Mouse (Mus musculus) heart, postnatal 14 days (tissue): ENCODE data around the gene Egflam. TPM values are rescaled to one million over a fixed set of nuclear protein-coding genes. Genes with fewer than 3 reads are reported as not detected.
A peak's percentile ranks its signal among the peaks of the same experiment; 100 is the strongest.

ENCODE experiments used
- DNase-seq, 2 experiments: peaks; one replicate each; pipeline ENCODE4 v3.0.0; 2021 to 2022
- intact Hi-C: fragments of 180-260 bp; cut with DNase I; formaldehyde crosslinking; loops from one replicate; pipeline ENCODE4 v1.15.1; 2025
- total RNA-seq, 2 experiments: library from RNA; stranded (reverse); gene quantifications; 2 replicates each; pipeline ENCODE4 v1.2.3; 2021

The Egflam gene
- total RNA-seq, 2 experiments from 2014 or later: 10.4 to 11.3 TPM

DNA sequence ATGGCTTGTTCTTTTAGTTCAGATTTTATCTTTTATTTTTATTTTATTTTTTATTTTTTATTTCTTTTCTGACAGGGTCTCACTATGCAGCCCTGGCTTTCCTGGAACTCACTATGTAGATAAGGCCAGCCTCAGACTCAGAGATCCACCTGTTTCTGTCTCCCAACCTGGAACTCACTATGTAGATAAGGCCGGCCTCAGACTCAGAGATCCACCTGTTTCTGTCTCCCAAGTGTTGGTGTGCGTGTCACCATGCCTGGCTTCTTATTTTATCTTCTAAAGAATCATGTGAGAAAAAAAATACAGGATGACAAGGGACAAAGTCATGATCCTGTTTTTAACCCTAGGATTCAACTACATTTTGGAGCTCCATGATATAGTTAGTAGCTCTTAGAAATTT, 205.6 kb downstream of the Egflam start:
- intact Hi-C loops: no loop called here
- DNase-seq: no peak

DNA sequence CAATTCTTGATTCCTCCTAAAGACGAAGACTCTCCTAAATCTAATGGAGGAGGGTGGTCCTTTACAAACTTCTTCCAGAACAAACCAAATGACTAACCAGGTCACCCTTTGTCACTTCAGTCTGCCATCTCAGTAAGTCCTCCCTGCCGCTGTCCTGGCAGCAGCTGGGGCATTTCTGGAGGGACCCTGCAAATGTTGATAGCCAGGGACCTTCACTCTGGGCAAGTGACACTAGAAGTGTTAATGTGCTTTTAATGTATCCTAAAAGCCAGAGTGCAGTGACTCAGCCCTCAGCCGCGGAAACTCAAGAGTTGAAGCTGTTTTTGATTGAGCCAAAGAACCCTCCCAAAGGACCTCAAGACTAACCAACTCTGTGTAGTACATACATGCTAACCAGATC, 207.1 kb downstream of the Egflam start:
- intact Hi-C loops: no loop called here

DNA sequence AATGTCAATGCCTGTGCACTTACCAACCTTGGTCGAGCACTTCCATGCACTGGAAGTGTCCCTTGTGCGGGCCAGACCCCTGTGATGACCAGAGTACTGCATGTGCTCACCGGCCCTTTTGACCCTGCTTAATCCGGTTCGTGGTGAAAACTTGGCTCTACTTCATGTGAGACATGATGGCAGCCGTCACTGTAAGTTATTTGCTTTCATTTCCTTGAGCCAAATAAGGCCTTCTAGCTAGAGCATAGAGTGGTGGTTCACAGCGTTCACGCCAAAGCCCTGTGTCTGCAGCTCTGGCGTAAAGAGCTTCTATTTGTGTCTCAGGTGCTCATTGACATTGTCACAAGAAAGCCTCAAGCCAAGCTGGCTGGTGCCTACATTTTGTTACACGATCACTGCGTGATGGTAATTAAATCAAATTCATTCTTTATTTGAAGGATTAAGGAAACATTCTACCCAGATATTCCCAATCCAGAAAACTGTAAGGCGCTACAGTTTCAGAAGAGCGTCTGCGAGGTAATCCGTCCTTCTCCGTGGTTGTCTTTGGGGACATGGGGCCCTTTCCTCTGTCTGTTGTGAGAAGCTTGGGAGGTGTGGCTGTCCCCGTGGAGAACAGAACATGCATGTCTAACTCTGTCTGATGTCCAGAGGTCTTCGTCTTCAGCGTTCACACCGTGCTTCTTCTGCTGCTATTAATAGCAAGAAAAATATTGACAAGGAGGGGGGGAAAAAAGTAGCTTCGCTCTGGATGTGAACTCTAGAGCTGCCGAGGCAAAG, 208.3 kb downstream of the Egflam start:
- intact Hi-C loops: no loop called here
- DNase-seq: peak in 1 of 2 experiments; percentile 51

More for the DNA sequence above, 207.1 kb downstream of the Egflam start:
- DNase-seq: no peak

DNA sequence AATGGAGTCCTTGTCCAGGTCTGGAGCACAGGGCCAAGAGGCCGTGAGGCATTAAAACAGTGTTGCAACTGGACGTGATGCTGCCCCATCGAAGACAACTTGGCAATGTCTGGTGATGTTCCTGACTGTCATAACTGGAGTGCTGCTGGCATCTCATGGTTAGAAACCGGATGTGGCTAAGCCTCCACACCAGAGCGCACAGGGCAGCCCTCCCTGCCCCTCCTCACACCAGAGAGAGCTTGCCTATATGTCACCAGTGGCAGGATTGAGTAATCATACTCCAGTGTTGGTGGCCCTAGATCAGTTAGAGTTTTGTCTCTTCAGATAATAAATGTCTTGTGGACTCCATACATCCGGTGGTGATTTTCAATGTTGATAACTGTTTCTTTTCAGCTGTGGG, 210.5 kb downstream of the Egflam start:
- intact Hi-C loops: no loop called here

DNA sequence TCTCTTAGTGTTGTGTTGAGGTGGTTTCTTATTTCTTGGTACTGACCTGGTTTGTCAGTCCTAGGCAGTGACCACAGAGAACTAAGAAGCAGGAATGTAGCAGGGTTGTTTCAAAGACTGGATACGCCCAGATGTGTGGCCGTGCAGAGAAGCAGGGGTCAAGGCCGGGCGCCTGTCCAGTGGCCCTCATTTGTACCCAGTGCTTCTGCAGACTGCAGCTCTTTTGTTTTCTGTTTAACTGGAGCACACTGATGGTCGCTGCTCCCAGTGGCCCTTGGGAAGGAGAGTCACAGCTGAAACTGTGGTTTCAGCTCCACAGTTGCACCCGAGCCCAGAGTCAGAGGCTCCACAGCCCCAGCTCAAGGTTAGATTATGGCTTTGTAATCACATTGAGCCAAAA, 217.6 kb downstream of the Egflam start:
- intact Hi-C loops: no loop called here
- no peak for DNase-seq

More for the DNA sequence above, 210.5 kb downstream of the Egflam start:
- DNase-seq: no peak

DNA sequence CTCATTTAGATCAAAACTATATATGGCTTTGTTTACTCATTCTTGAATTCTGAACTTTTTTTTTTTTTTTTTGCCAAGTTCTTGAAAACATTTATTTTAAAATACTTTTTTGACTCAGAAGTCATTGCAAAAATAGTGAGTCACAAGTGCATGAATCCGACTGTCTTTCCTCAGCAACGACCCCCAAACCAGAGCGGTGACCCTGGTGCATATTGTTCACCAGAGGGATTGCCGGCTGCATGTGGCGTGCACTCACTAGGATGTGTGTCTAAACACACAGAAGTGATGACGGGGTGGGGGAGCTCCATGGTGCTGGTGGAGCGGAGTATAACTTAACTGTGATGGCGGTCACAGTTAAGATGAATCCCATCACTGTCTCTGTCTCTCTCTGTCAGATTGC, 224.4 kb downstream of the Egflam start:
- DNase-seq: no peak
- intact Hi-C loops: no loop called here

DNA sequence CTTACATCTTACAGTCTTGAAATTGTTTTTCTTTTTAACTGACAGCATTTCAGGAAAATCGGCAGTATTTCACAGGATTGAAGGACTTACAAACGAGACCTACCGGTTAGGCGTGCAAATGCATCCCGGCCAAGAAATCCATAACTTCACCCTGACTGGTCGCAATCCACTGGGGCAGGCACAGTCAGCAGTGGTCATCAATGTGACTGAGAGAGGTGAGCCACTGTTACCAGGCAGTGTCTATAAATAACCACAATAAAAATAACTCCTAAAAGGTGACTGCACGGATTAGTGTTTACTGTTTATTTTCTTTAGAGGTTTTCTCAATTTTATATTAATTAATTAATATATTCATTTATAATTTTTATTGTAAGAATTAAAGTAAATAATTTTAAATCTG, 224.8 kb downstream of the Egflam start:
- DNase-seq: no peak
- intact Hi-C loops: no loop called here

DNA sequence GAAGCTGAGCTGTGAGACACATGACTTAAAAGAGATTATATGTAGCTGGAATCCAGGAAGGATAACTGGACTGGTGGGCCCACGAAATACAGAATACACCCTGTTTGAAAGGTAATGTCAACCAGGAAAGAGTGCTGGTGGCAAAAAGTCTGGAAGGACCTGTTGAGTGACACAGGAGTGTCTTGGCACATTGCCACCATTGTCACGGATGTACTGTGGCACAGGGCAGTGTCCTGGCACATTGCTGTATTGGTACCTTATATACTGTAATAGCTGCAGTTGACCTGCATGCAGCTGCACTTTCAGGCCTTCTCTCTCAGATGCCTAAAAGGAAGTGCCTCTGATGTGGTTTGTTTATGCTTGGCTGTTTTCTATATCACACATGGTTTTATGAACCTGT, 225.3 kb downstream of the Egflam start:
- peak; percentile 51 to 70 for DNase-seq
- intact Hi-C loops: no loop called here

DNA sequence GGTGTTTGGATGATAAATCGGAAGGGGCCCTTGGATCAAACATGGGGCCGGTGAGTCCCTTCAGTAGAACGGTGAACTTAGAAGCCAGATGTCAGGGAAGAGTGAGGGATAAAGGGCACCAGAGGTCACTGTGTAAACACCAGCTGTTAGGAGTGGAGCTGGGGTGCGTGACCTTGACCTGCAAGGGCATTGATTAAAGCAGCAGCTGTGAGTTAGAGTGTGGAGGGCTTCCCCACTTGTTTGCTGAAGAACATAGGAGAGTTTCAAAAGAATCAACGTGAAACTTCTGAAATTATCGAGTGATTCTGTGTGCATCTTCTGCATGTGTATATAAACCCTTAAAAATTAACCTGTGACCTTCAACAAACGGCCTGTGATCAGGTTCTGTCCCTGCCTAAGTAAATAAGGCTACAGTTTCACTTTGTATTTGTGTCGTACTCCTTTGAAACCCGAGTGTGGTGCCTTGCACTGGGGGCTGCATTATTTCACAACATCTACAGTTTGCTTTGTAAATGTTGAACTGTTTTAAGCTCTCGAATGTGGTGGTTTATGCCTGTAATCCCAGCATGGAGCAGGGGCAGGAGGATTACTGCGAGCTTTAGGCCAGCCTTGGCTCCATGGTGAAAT, 230.2 kb downstream of the Egflam start:
- intact Hi-C loops: no loop called here
- DNase-seq: no peak

DNA sequence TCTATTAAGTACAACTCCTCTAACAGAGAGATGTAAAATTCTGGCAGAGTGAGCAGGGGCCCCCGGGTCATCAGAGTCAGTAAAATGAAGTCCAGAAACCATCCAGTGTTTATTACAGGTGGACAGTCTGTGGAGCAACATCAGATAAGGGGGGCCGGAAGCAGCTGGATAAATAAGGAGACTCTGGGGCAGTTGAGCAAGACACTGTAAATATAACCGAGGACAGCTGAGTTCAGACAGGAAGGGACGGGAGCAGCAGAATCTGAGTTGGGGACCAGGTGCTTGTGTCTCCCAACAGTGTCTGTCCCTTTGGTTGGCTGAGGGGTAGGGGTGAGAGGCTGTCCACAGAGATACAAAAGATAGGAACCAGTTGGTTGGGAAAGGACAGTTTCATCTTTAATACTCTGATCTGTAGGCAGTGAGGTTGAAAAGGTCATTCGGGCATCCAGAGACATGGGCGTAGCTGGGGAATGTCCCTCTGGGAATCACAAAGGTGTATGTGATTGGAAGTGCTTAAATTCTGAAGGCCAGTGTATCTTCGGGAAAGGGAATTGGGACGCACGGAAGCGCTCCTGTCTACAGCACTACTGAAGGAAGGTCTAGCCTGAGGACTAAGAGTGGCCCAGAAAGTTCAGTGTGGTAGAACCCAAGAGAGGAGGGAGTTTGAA, 230.8 kb downstream of the Egflam start:
- intact Hi-C loops: no loop called here
- no peak for DNase-seq

DNA sequence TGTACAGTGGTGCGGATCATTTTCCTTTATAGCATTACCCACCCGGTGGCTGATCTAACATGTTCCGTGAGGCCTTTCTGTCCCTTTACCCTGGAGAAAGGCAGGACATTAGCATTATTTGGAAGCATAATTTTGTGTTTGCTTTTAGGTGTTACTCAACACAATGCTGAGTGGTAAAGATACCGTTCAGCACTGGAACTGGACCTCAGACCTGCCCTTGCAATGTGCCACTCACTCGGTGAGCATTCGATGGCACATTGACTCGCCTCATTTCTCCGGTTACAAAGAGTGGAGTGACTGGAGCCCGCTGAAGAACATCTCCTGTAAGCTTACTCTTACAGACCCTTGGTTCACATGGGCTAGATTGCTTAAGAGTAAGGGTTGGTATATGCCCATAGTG, 231.5 kb downstream of the Egflam start:
- no peak for DNase-seq
- intact Hi-C loops: no loop called here

DNA sequence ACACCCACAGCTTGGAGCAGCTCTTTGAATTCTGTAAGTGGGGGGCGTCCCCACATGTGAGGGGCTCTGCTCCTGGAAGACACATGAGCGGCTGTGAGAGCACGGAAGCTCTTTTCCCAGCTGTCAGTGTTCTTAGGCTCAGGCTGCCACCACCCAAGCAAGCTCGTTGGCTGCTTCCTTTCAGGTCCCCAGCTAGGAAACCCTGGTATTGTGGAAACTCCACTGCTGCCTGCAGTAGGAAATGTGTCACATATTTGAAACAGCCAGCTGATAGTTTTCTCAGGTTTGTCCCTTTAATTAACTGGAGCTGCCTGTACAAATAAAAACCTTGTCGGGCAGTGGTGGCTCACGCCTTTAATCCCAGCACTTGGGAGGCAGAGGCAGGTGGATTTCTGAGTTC, 234.3 kb downstream of the Egflam start:
- DNase-seq: no peak
- intact Hi-C loops: no loop called here

DNA sequence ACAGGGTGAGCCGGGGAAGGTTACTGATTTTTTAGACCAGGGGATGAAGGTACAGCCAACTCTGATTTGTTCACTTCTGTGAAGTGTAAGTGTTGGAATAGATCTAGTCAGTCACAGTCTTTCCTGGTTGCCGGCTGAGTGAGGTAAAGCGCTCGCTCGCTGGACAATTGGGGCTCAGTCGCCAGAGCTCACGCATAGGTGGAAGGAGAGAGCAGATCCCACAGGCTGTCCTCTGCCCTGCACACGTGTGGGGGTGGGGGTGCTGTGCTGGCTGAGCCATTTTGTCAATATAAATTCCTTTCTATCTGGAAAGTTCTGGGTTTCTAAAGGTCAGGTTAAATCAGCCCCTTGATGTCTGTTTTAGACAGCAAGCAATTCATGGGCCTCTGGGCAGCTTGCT, 237.9 kb downstream of the Egflam start:
- intact Hi-C loops: no loop called here
- DNase-seq: no peak

DNA sequence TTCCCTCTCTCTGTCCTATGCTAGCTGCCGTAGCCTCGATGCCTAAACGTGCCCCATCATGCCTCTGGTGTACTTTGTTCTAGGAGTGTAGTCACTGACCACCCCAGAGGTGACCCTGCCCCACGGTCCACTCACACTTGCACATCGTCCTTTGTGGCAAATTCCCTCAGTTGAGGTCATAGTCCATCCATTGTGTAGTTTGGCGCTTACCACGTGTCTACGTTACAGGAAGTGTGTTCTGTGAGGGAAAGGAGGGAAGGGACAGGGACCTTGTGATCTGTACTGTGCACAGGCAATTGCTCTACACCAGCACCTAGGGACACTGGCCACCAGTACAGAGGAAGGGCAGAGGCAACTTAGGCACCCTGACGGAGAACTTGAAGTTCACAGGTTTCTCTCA, 238.3 kb downstream of the Egflam start:
- DNase-seq: no peak
- intact Hi-C loops: no loop called here

DNA sequence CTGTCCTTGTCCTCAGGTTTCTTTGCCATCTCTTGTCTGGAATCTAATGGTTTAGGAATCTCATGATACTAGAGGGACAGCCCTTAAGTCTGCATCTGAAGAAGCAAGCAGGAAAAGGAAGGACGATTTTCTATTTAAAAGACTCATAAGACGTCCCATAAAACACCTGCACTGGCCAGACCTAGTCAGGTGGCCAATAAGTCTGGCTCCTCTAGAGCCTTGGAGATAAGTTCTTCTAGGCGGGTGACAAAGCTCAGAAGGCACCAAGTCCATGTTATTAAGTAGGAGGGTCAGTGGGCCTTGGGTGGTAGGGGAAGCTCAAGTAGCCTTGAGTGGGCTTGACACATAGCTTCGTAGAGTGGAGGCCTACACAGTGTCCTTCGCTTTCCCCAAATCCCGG, 240.5 kb downstream of the Egflam start:
- DNase-seq: no peak
- intact Hi-C loops: no loop called here
